15 mouse cellular contexts compared by ENCODE assay signal in genomic region chr2:53728693-53729092, GRCm38 (mm10).
"Had no signal": no experiment of that assay in that cellular context is flagged by ENCODE, and none has a peak within 500 bp of the region (broad histone marks: within the 10 kb centered on the region; RNA-seq: fewer than 3 reads in every experiment).

No protein-coding gene starts in this region.

- H3K9me3 ChIP-seq: kidney, embryonic 15.5 days; limb, embryonic 15.5 days; liver, embryonic 12.5 days; megakaryocyte, embryonic 14.5 days; midbrain, embryonic 15.5 days; neural tube, embryonic 12.5 days had no signal

- DNase-seq: kidney, adult 2 months; kidney, postnatal 14 days; layer of hippocampus, postnatal 36 days; lung, embryonic 14.5 days; lung, postnatal 10 days; lung, postnatal 4 days; thymus, postnatal 4 days had no signal

- H3K4me2 ChIP-seq: kidney, embryonic 15.5 days; limb, embryonic 15.5 days; liver, embryonic 12.5 days; lung, embryonic 14.5 days; midbrain, embryonic 11.5 days; midbrain, embryonic 15.5 days; neural tube, embryonic 12.5 days had no signal

- H3K4me3 ChIP-seq: kidney, embryonic 15.5 days; limb, embryonic 15.5 days; liver, embryonic 12.5 days; megakaryocyte, embryonic 14.5 days; midbrain, embryonic 15.5 days; neural tube, embryonic 12.5 days had no signal

- H3K27me3 ChIP-seq: kidney, embryonic 15.5 days; limb, embryonic 15.5 days; liver, embryonic 12.5 days; megakaryocyte, embryonic 14.5 days; midbrain, embryonic 15.5 days; neural tube, embryonic 12.5 days had no signal

- H3K27ac ChIP-seq: kidney, embryonic 15.5 days; limb, embryonic 15.5 days; liver, embryonic 12.5 days; midbrain, embryonic 15.5 days; neural tube, embryonic 12.5 days had no signal

- H3K9ac ChIP-seq: kidney, embryonic 15.5 days; limb, embryonic 15.5 days; liver, embryonic 12.5 days; lung, embryonic 14.5 days; midbrain, embryonic 15.5 days; neural tube, embryonic 12.5 days had no signal

- H3K36me3 ChIP-seq: kidney, embryonic 15.5 days; limb, embryonic 15.5 days; liver, embryonic 12.5 days; midbrain, embryonic 15.5 days; neural tube, embryonic 12.5 days had no signal

- H3K4me1 ChIP-seq: kidney, embryonic 15.5 days; limb, embryonic 15.5 days; liver, embryonic 12.5 days; megakaryocyte, embryonic 14.5 days; midbrain, embryonic 15.5 days; neural tube, embryonic 12.5 days had no signal

- ATAC-seq: intestine, embryonic 16.5 days; liver, embryonic 12.5 days; midbrain, embryonic 15.5 days had no signal
